Mouse (Mus musculus) left cerebral cortex, postnatal 14 days (tissue): ENCODE measurements around the gene Esr1. TPM values are rescaled to one million over a fixed set of nuclear protein-coding genes. Genes with fewer than 3 reads are reported as not detected.

ENCODE experiments used
- DNase-seq, 2 experiments: peaks; one replicate each; pipeline ENCODE4 v3.0.0; 2021 to 2022; ENCODE audit warnings: low spot score in 2 of 2, mixed read lengths in 1 of 2
- intact Hi-C: fragments of 180-260 bp; cut with DNase I; formaldehyde crosslinking; loops from one replicate; pipeline ENCODE4 v1.15.1; 2025
- total RNA-seq, 2 experiments: library from RNA; stranded (reverse); gene quantifications; 2 replicates each; pipeline ENCODE4 v1.2.3; 2021

The Esr1 gene
- total RNA-seq, 2 experiments from 2014 or later: 2.7 to 2.9 TPM

DNA sequence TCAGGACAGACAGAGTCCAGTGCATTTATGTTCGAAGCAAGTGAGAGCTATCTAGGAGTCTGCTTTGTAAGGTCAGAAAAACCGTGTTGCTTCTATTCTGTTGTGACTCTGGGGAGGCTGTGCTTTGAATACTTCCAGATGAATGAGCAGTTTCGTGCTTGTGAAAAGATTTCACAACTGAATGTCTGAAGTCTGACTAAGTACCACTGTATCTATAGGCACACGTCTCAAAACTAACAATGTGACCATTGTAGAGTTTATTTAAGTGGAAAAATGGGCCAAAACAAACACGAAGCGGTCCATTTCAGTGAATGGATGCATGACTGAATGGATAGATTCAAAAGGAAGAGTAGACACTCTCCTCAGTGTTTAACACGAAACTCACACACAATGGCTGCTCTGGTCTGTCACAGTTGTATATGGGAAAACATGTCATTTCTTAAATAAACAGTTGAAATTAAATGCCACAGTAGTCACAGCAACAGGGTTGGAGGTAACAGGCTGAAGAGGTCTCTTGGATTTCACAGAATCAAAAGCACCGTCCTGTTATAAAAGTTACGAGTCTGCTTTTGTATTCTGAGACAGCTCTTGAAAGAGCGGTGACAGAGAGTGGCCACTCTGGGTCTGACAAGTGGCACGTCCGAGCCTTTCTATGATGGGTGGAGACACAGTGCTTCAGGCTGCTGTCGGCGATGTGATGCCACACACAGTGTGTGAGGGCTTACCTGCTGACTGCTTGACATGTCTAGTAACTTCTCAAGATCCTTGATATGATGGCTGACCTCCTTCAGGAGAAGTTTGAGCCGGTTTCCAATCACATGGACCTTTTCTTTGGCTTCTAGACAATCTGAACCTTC is 421.0 kb downstream of the Esr1 start:
- intact Hi-C loops: no loop called here
- DNase-seq: no peak

DNA sequence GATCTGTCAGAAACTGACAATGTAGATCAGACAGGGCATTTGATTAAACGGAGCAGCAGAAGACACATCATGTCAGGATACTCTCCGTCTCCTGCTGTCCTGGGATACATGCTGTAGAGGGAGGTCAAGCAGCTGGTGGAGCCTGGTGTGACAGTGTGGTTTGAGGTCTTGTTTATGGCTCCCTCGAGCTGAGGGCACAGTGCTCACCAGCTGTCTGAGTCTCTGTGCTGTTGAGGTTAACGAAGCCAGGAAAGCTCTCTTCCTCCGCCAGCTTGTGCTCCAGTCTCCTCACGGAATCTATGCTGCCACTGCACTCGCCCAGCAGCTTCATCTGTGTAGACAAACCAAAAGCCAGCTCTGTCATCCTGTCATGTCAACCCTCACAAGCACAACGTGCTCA is 429.9 kb downstream of the Esr1 start:
- no peak for DNase-seq
- intact Hi-C loops: no loop called here

DNA sequence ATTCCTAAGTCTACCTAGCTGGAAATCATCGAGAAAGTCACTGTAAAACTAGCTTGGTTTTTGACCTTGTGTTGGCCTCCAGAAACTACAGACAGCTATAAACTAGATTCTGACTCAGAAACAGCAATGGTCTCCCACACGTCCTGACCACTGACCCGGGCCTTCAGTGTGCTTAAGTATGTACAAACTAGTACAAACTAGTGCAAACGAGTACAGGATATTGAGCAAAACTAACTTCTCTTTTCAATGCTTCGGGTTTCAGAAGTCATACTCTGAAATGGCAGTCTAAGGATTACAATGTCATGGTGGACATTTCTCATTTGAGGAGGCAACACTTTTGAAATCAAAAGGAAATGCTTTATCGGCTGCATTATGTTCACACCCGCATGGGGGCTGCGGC is 433.1 kb downstream of the Esr1 start:
- intact Hi-C loops: no loop called here
- DNase-seq: no peak

DNA sequence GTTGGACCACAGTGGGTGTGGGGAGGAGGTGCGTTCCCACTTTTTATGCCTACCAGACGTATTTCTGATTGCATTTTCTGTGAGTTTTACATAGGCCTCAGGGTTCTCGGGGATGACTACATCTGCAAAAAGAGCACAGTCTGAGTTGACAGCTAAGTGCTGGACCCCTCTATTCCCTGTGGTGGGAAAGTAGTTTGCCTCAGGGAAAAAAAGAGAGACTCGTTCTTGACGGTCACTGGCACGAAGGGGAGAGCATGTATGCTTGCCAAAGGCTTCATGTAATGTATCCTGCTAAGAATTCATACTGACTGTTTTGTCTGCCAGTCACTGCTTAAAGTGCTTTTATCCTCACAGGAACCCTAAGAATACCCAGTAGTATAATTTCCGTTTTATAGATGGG is 433.8 kb downstream of the Esr1 start:
- DNase-seq: no peak
- intact Hi-C loops: no loop called here

DNA sequence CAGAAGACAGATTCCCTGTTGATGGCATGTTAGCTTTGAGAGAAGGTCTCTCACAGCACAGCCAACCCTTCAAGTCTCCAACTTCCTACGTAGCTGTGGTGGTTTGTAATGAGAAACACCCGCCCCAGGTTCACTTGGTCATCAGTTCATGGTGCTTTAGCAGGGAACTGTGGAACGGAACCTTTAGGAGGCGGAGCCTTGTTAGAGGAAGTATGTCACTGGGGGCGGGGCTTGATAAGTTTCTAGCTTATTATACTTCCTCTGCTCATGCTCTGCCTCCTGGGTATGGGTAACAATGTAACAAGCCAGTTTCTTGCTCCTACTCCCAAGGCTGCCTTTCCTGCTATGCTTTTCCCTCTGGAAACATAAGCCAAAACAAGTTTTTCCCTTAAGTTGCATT is 434.3 kb downstream of the Esr1 start:
- intact Hi-C loops: no loop called here
- DNase-seq: no peak

Other genes with a start within 250 kb of the Esr1 start
- gene Zbtb2, start 223.5 kb upstream of the Esr1 start, total RNA-seq: 10 to 100 TPM in 1 of 2 experiments, 1 to 10 TPM in 1; 8.8 to 10.0 TPM
- 10 to 100 TPM; 31.1 to 40.9 TPM for gene Rmnd1, start 179.2 kb upstream of the Esr1 start, total RNA-seq
- gene Armt1, start 179.1 kb upstream of the Esr1 start, total RNA-seq: 10 to 100 TPM; 16.2 to 18.5 TPM
- gene Ccdc170, start 129.1 kb upstream of the Esr1 start, total RNA-seq: under 1 TPM; 0.13 to 0.21 TPM